Mouse (Mus musculus): Measurements from ENCODE around the gene Tln1.

DNA sequence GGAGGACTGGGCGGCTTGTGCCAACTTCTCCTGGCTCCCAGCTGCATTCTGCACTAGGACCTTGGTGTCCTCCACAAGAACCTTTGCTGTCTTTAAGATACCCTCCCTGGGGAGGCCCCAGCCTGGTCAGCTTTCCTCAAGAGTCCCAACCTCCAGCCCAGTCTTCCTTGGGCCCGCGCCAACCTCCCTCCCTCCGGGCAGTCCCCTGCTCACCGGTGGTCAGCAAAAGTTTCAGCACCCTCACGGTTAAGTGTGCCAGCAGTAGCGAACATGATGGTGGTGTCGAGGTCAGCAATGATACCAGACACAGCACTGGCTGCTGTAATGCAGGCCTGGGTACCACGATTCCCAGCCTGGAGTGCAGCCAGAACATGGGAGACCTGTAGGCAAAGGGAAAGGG lies 26.5 kb downstream of the Tln1 start:
- no peak for TF ChIP-seq CTCF (IDR thresholded peaks at IDR 0.05; ENCODE audit: control insufficient read depth, insufficient read depth, insufficient replicate concordance, low read depth, low read length)
- no peak for TF ChIP-seq POLR2A (IDR thresholded peaks at IDR 0.05; ENCODE audit: control insufficient read depth, low read depth, low read length)
